Mouse (Mus musculus): ENCODE data around the gene Ctu2. TPM values are rescaled to one million over a fixed set of nuclear protein-coding genes. Genes with fewer than 3 reads are reported as not detected.

The Ctu2 gene
- total RNA-seq, 2 experiments from 2014 or later = 7.1 to 10.7 TPM

- intact Hi-C loops (cut with DNase I) = loop anchor here (5.0 kb wide), 1 partner anchor 167 kb away; no protein-coding TSS in a partner anchor
- peak; percentile 85 to 86 for DNase-seq
Observed at GRCm38 (mm10) chr8:122444058-122444748, 31.7 kb upstream of the Ctu2 start.

DNA sequence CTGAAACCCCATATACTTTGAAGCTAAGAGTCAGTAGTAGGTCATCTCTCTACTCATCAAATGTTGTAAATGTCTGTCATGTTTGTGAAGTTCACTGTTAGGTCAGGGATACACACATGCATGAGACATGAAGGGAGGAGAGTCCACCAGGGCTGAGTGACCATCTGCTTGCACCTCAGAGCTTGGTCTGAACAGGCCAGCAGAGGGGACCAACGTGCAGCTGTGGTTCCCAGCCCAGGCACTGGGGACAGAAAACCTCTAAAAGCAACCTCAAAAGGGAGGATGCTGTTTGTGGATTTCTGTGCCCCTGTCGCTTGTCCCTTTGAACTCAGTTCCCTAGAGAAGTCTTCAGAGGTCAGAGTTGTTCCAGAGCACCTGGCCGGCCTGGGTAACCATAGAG lies 30.7 kb upstream of the Ctu2 start:
- intact Hi-C loops (cut with DNase I) = loop anchor here (1.0 kb wide), 1 partner anchor 30 kb away; no protein-coding TSS in a partner anchor
- DNase-seq = no peak

DNA sequence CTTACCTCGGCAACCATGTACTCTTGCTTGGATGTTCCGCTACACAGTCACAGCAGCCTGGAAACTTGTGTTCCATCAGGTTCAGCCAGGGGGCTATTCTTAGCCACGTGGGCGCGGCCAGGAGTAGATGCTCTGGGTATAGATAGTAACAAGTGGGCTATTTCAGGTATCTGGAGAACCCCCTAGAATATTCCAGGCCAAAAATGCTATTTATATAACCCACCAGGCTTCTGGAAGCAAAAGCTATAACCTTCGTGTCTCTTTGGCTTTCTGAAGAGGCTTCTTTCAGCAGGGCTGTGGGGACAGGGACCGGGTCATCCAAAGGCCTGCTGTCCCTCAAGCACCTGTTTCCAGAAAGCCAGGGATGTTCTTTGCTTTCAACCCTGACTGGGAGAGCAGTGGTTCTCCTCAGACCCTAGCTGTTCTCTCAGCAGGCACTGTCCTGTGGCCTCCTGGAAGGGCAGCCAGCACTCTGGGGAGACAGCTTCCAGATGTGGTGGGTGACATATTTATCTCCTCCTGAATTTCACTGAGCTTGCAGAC lies 24.7 kb upstream of the Ctu2 start:
- intact Hi-C loops (cut with DNase I) = no loop called here
- peak in 1 of 2 experiments; percentile 55 for DNase-seq

- peak in 1 of 2 experiments; percentile 38 for DNase-seq
- intact Hi-C loops (cut with DNase I) = no loop called here
Observed at GRCm38 (mm10) chr8:122452154-122452553, 23.8 kb upstream of the Ctu2 start.

GRCm38 (mm10) chr8:122454409-122454808 lies 21.5 kb upstream of the Ctu2 start:
- no peak for DNase-seq
- intact Hi-C loops (cut with DNase I) = no loop called here

DNA sequence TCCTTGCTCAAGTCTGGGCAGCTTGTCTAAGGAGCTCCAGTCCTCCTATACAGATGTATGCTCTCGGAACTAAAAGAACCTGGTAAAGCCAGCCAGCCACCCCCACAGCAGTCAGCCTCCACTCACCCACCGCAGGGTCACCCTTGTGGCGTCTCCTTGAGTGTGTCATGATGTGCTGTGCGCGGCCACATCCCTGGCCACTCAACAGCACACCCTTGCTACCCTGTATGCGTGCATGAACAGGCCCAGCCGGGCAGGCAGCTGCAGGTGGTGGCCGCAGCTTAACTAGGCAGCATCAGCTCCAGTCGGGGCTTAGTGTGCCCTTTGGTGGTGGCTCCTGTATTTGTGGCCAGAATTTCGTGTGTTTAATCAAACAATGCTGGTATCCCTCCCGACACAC lies 18.8 kb upstream of the Ctu2 start:
- DNase-seq = no peak
- intact Hi-C loops (cut with DNase I) = no loop called here

DNA sequence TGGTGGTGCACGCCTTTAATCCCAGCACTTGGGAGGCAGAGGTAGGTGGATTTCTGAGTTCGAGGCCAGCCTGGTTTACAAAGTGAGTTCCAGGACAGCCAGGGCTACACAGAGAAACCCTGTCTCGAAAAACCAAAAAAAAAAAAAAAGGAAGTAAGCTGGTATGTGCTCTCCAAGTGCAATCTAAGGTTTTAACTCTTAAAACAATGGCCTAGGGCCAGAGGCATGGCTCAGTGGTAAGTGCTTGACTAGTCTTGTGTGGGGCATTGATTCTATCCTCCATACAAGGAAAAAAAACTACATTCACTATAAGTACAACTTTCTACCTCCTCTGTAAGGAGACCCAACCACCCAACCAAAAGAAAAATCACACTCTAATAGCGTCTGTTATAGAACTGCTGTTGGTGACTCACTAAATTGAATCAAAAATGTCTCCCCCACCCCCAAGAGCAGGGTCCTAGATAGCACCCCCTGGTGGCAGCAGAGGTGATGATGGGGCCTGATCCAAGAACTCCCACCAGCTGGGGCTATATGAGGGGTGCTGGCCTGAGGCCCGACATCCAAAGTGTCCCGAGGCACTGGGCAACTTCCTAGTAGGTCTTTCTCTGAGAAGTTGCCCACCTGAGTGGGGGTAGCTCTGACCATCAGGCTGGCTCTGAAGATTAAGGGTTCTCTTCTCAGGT lies 16.6 kb upstream of the Ctu2 start:
- no peak for DNase-seq
- intact Hi-C loops (cut with DNase I) = no loop called here

- no peak for DNase-seq
- intact Hi-C loops (cut with DNase I) = no loop called here
Observed at GRCm38 (mm10) chr8:122459990-122460389, 16.0 kb upstream of the Ctu2 start.

GRCm38 (mm10) chr8:122460524-122461472 lies 15.1 kb upstream of the Ctu2 start, which contains the start of gene Snai3:
Snai3 (minus strand) TSS chr8:122460733.
- intact Hi-C loops (cut with DNase I) = no loop called here
- DNase-seq = peak; percentile 30 to 55

DNA sequence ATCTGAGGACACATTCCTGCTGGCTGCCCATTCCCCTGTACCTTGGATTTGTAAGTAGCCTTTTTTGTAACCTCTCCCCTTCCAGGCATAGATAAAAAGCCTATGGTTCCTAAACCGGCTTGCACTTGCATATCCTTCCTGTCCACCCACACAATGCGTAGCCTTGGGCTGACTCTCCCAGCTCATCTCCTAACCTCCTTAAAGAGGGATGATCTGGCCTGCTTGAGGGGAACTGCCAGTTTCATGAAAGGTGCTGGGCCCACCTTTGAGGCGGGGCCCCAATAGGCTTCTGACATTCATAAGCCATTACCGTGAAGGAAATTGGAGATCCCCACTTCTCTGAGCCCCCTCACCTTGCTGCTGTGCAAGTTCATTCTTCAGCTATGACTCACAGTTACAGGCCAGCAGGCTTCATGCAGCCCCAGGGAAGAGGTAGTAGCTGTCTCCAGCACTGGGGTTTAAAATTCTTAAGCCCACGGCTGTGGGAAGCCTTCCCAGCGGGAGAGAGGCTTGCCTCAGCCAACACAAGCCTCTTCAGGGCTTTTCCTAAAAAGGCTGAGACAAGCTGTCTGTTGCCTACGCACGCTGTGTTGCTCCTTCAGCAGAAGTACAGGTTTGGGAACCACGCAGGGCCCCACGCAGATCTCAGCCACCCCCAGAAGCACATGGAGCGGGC lies 14.3 kb upstream of the Ctu2 start:
- intact Hi-C loops (cut with DNase I) = no loop called here
- no peak for DNase-seq

DNA sequence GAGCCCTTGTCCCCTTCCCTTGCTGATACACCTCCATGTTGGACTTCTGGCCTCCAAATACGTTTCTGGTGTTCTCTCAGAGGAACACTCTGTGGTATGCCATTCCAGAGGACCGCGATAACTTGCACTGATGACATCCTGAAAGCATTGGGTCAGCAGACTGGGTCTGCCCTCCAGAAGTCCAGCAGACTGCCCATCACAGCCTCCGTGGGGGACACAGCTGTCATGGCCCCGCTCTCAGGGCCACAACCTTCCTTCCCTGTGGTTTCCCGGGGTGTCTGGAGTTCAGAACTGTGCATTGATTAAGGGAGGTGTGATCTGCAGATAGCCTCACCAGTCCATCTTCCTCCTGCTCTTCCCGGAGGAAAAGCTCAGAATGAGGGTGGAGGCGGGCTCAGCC lies 13.4 kb upstream of the Ctu2 start:
- DNase-seq = no peak
- intact Hi-C loops (cut with DNase I) = no loop called here

DNA sequence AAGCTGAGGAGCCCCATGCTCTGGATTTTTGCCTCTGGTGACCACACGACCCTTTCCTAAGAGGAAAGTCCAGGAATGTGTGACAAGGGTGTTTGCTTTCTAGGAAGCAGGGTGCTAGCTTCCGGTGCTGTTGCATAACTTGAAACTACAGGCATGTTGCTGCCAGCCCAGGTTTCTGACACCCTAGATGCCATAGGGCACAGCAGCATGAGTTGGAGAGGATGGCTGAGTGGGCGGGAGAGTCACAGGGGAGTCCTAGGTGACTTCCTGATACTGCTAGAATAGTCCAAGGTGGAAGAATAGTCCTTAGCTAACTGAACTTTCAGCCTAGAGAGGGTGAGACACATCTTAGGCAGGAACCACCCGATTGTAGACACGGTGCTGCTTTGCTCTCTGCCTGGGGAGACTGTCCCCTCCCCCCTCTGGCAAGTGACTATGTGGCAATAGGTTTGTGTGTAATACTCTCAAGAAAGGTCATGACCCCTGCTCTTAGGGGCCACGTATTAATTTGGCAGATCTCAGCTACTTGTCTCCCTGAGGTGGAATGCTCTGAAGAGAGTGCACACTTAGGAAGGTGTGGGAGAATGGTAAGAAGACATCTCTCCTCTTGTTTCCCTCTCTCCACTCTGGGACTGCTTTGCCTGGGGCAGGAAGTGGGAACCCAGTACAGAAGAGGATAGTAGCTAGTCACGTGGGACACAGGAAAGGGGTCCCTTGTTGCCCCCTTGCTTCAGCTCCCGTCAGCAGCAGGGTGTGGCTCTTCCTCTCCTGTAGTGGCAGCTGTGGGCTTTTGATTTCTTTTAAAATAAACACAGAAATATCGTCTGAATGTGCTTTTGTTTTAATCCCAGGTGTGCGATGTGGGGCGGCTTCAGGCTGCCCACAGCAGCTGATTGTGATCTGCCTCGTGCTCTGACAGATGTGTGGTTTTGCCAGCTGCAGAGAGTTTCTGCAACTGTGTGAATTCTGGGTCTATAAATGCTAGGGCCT lies 12.0 kb upstream of the Ctu2 start:
- no peak for DNase-seq
- intact Hi-C loops (cut with DNase I) = no loop called here

- intact Hi-C loops (cut with DNase I) = no loop called here
- no peak for DNase-seq
Observed at GRCm38 (mm10) chr8:122464985-122465384, 11.0 kb upstream of the Ctu2 start.

- no peak for DNase-seq
- intact Hi-C loops (cut with DNase I) = no loop called here
Observed at GRCm38 (mm10) chr8:122467816-122468215, 8.1 kb upstream of the Ctu2 start.

DNA sequence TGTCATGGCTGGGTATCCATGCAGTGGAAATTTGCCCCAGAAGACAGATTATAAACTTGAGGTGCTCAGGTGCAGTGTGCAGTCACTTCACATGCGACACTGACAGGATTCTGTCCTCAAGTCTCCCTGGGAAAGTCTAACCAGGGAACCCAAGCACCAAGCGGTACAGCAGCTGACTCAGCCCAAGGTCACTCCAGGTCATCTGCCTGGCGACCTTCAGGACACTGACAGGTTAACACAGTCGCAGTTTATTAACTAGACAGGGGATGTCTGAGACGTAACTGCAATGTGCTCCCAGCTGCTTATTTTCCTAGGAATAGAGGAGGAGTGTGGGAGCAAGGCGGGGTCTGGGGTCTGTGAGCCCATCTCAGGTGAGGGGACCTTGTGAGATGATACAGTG lies 6.5 kb upstream of the Ctu2 start:
- intact Hi-C loops (cut with DNase I) = no loop called here
- DNase-seq = no peak

DNA sequence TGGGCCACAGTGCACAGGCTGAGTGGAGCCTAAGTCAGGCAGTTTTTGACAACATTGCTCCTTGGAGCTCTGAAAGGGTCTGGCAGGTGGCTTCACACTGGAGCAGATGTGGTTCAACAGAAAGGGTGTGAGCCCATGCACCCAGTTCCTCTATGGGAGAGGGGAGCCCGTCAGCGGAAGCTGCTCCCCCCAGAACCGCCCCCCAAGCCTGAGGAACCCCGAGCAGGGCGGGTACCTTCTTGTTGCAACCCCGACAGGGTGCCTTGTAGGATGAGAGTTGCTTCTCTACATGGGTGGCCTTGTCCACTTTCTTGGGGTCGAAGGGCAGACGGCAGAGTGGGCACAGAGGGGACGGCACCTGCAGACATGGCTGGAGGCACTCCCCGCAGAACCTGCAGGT lies 6.0 kb upstream of the Ctu2 start:
- intact Hi-C loops (cut with DNase I) = loop anchor here (10.0 kb wide), 1 partner anchor 755 kb away; the partner anchor contains the start of gene Cdk10
- DNase-seq = no peak

DNA sequence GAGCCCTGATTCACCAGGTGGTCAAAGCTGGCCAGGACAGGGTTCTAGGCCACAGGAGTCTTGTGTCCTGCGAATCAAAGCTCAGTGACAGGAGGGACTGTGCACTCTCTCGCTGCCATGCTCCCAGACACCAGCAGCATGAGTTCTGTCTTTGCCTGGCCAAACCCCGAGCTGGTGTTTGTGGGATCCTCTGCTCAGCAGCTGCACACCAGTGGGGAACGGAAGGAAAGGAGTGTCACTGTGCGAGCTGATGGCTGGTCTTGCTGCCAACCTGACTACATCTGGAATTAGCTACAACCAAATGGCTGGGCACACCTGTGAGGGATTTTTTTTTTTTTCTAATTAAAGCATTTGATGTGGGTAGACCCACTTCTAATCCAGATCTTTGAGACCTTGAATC lies 5.3 kb upstream of the Ctu2 start:
- intact Hi-C loops (cut with DNase I) = loop anchor here (10.0 kb wide), 1 partner anchor 754 kb away; the partner anchor contains the start of gene Cdk10
- DNase-seq = no peak

- intact Hi-C loops (cut with DNase I) = loop anchor here (10.0 kb wide), 1 partner anchor 751 kb away; the partner anchor contains the start of gene Cdk10
- no peak for DNase-seq
Observed at GRCm38 (mm10) chr8:122473911-122474421, 2.0 kb upstream of the Ctu2 start.

Data from heart, postnatal 36 days (tissue).